Mouse (Mus musculus) inflammation-experienced regulatory T-cells, adult 6 months (primary cell): ENCODE measurements around the gene Rrbp1. TPM values are rescaled to one million over a fixed set of nuclear protein-coding genes. Genes with fewer than 3 reads are reported as not detected.

Experiments used
- ATAC-seq: one replicate; pipeline ENCODE4 v1.8.0; 2017
- polyA plus RNA-seq, 3 experiments: library from polyadenylated mRNA; unstranded; fragments of 100-300 nt; shearing (Covaris generic); gene quantifications; one replicate each; pipeline ENCODE4 v1.2.1; 2017

Rrbp1 gene
- polyA plus RNA-seq, 3 experiments from 2014 or later, result 28.4 to 43.0 (median 33.7) TPM

DNA sequence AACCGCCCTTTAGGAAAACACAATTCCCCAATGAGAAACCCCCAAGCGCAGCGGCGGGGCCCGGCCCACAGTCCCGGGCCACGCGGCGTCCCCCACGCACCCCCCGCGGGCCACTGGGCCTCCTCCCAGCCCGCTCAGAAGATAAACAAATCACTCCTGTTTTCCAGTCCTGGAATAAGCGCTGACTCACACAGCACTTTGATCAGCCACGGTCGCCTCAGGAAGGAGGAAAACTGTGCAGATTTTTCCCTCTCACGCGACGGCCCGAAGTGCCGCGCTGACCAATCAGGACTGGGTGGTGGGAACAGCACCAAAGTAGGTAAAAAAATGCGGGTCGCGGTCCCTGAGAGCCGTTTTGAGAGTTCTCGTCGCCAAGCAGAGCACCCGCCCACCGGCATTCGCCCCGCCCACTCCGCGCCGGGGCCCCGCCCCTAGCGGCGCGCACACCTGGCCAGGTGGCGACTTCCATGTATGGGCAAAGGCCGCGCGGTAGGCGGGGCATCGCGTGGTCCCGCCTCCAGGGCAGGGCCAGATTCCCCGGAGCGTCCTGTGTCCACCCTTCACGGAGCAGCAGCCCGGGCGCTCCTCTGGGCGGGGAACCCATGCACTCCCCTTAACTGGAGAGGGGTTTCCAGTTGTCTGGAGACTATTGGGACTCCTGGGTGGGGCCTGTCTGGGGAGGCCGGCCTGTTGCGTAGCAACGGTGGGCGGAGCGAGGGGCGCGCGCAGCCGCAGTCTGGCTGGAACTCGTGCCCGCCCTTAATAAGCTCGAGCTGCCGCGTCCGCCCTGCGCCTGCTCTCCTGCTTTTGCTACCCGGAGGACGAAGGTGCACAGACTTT is 96.1 kb downstream of the Rrbp1 start, which contains the start of gene Dstn:
Dstn (plus strand) TSS at position 561 of the 840 bp plus-strand sequence.
- ATAC-seq, result peak; percentile 90

DNA sequence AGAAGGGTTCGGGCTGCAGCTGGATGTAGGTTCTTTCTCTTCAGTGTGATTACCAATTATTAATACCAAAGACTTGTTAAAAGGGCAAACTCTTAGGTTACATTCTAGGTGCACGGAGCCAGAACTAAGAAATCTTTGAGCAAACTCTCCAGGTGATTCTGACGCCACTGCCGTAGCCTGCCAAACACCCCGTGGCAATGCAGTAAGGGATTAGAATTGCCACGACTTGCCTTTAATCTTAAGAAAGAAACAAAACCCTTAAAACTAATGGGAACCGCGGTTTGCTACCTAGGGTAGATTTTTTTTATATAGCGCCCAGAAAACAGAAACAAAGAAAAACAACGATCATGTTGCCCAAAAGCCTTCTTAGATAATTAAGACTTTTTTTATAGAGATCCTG is 96.8 kb downstream of the Rrbp1 start:
- no peak for ATAC-seq

DNA sequence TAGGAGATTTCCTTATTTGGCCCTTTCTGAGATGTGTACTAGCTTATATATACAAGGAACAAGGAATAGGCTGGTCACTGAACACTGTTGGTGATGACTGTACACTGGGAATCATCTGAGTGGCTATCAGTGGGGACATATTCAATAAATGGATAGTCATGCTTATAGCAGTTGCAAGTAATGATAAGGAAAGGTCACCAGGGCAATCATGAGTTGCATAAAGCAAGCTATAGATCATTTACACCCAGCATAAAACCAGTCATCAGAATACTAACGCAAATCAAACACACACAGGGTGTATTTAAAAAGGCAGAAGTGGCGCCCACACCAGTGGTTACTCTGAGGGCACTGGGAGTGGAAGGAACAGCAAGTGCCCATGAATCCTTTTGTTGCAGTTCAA is 98.9 kb downstream of the Rrbp1 start:
- ATAC-seq, result no peak

DNA sequence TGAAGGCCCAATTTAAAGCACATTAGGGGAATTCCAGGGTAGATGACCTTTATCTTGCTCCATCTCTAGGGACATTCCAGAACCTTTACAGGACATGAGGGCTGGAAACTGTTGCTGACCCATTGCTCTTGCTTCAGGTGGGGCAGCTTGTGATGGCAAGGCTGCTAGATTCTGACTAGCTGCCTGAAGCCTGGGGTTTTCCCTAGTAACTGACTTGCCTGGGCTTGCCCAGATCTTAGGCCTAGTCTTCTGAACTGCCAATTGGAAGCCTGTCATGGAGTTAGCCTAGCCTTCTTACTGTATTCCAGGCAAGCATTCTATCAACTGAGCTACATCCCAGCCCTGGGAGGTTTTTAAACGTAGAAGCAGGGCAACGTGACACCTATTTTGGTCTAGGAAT is 101.8 kb downstream of the Rrbp1 start:
- ATAC-seq, result no peak

DNA sequence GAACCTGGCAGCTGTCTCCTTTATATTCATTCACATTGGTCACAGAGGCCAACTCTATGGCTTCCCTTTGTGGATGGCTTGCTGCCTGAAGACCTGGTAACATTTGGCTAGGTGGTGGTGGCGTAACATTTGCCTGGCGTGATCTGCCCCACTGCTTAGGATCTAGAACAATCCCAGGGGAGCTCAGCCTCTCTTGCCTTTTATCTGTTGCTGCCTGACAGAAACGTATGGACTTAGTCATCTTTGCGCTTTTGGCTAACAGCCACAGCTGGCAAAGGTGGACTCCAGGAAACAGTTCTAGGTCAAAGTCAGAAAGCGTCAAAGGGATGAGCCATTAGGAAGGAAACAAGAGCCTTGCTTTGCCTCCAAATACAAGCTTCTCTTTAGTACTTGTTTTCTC is 106.2 kb downstream of the Rrbp1 start:
- no peak for ATAC-seq

DNA sequence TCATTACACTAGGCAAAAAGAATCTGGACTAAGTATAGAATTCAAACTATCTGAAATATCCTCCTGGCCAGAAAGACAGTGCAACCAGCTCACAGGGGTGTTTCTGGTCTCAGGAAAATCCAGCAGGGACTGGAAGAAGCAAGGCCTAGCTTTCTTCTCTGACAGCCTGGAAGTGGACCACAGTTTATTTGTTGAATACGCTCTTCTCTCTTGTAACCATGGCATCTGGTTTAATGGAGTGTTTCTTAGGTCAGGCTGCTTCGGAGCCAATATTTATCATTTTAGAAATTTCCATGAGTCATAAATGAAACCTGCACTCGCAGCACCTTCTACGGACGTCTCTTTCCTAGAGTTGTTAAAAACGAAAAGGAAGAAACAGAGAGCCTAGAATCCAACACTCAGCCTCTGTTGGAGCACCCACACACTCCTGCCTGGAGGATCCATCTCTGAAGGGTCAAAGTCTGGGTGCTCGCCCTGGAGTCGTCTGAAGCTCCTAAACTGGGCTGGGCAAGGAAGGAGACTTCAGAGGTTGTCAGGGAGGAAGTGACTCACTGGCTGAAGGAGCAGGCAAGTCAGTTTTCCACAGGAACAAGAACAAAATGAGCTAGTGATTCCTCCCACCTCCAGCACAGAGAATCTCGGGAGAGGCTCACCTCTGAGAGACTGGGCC is 107.6 kb downstream of the Rrbp1 start:
- ATAC-seq, result peak; percentile 28

DNA sequence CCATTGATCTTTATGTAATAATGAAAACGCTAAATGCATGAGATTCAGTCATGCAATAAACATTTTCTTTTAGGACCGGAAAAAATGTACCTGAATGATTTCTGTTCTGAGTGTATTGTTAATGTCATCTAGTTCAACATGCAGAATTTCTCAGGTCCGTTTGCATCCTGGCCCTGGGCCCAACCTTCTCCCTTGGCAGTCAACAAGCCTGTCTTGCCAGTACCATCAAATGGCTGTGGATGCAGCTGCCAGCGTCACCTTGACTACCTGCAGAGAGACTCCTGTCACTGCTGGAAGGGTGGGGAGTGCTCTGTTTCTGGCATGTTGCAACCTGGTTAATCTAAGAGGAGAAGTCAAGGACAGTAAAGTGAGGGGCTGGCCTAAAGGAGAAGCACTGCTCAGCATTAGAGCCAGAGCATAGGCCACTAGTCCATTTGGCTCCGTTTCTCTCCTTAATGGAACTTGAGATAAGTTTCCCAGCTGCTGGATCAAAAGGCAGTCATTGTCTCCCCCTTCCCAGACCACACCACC is 110.2 kb downstream of the Rrbp1 start:
- ATAC-seq, result no peak

DNA sequence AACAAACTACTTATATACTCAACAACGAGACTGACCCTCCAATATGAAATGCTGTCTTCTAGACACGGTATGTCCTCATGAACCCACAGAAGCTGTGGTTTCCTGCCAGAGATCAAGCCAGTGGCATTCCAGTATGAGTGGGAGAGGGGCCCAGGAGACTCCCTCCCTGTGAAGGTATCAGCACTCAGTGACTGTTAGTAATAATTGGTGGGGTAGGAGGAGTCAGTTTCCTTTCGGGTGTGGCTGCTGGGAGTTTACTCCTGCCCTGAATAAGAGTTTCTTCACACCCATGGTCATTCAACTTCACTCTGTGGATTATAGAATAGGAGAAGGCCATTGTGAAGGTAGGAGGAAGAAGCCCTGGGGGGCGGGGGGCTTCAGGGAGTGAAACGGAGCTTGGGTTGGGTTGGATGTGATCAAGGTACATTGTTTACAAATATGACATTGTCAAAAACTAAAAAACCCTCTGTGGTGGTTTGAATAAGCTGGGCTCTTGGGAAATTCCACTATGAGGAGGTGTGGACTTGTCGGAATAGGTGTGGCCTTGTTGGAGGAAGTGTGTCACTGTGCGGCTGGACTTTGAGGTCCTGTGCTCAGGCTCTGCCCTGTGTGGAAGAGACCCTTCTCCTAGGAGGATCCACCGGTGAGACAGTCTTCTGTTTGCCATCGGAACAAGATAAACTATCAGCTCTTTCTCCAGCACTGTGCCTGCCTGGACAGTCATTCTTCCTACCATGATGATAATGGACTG is 111.4 kb downstream of the Rrbp1 start:
- ATAC-seq, result no peak

Other genes starting within 250 kb of the Rrbp1 start
- not detected for gene Bfsp1, start 148.1 kb downstream of the Rrbp1 start, polyA plus RNA-seq
- gene Dstn, start 95.9 kb downstream of the Rrbp1 start, polyA plus RNA-seq, result 10 to 100 TPM; 20.8 to 76.5 (median 26.2) TPM
- gene Banf2, start 21.8 kb upstream of the Rrbp1 start, polyA plus RNA-seq, result not detected